Mouse (Mus musculus) embryonic fibroblast, embryonic 13.5 days (primary cell): Measurements from ENCODE around the gene Gfm2.

ENCODE experiments used
- CTCF ChIP-seq: IDR thresholded peaks from 2 replicates; pipeline ENCODE4 v1.5.1; 2011; ENCODE audit warnings: mild to moderate bottlenecking, control low read depth, low read length, moderate library complexity, borderline replicate concordance; ENCODE audit not compliant: insufficient read depth
- POLR2A ChIP-seq: IDR thresholded peaks from 2 replicates; pipeline ENCODE4 v1.6.1; 2011; ENCODE audit warnings: low read depth, mild to moderate bottlenecking, control low read depth, low read length, moderate library complexity

DNA sequence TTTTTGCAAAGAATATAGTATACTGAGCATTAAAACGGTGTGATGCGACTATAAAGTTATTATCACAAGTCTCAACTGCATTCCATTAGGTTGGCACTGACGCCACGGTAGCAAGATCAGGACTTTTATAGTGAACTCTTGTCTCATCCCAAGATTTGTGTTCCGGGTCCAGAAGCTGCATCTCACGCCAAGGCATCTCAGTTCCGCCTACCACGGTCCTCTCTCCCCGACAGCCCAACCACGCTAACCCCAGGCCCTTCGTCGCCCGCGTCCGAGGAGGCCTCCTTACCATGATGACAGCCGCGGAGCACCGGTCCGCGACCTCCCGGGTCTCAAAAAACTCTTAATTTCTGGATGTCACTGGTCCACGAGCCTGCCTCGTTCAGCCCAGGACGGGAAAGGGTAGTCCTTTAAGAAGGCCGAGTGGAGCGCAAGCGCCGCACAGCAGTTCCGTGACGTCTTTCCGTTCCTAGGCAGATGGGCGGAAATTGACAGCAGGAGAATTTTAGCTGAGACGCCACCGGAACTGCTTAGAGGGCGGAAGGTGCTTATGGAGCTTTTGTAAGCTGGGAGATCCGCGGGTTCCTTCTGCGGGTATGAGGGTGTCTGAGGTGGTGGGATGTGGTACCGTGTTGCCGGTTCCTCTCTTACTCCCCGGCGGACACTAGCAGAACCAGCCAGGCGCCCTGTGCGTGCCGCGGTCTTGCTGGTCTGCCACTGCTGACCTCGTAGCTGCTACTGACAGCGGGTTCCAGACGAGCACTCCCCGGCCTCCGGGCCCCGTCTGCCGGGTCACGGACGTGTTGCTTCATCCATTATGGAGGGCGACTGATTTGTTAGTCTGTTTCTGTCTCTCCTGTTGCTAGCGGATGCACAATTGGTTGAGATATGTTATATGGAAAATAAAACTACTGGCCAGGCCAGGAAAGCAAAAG is at the start of gene Gfm2, which contains the start of gene Nsa2:
- TF ChIP-seq CTCF (no peak), POLR2A (peak; percentile 76)
